Mouse (Mus musculus) kidney, adult 2 months (tissue): ENCODE measurements around the gene Sepsecs. TPM values are rescaled to one million over a fixed set of nuclear protein-coding genes. Genes with fewer than 3 reads are reported as not detected.
A peak's percentile ranks its signal among the peaks of the same experiment; 100 is the strongest.

ENCODE experiments used
- DNase-seq: peaks from one replicate; pipeline ENCODE4 v3.0.0; 2021
- H3K27ac ChIP-seq: fragments of 200-500 bp; 2 replicates; pipeline ENCODE4 v1.5.1; 2012; ENCODE audit warnings: low read depth, low read length, control low read depth, inconsistent platforms; ENCODE audit not compliant: insufficient read depth
- H3K27me3 ChIP-seq: fragments of 200-500 bp; replicated peaks from 2 replicates; pipeline ENCODE4 v1.6.1; 2012; ENCODE audit warnings: mild to moderate bottlenecking, moderate library complexity, low read length, inconsistent platforms; ENCODE audit not compliant: control insufficient read depth, insufficient read depth
- H3K36me3 ChIP-seq: fragments of 200-500 bp; 2 replicates; pipeline ENCODE4 v1.6.1; 2012; ENCODE audit warnings: mild to moderate bottlenecking, moderate library complexity, low read length, inconsistent platforms; ENCODE audit not compliant: control insufficient read depth, insufficient read depth
- H3K4me1 ChIP-seq: fragments of 200-500 bp; 2 replicates; pipeline ENCODE4 v1.6.1; 2011; ENCODE audit warnings: low read length; ENCODE audit not compliant: control insufficient read depth, insufficient read depth
- H3K4me3 ChIP-seq: fragments of 200-500 bp; 2 replicates; pipeline ENCODE4 v1.5.1; 2011; ENCODE audit warnings: mild to moderate bottlenecking, low read depth, low read length, control low read depth; ENCODE audit not compliant: insufficient read depth
- CTCF ChIP-seq: fragments of 200-500 bp; conservative IDR thresholded peaks from 2 replicates; pipeline ENCODE4 v1.5.1; 2011; ENCODE audit warnings: low read depth, mild to moderate bottlenecking, control low read depth, low read length, moderate library complexity, mixed read lengths; ENCODE audit not compliant: insufficient read depth, insufficient read length
- POLR2A ChIP-seq: fragments of 200-500 bp; IDR thresholded peaks from one replicate; pipeline ENCODE4 v1.6.1; 2011; ENCODE audit warnings: low read depth, low read length, control low read depth
- WGBS: fragments of 180-500 bp; shearing (Covaris S2); methylation state at CpG from one replicate; pipeline ENCODE4 v1.1.7; 2018; 5-methylcytosine and 5-hydroxymethylcytosine counted together
- polyA plus RNA-seq: library from polyadenylated mRNA; depleted of rRNA; stranded (reverse); fragments of >200 nt; gene quantifications from 2 replicates; pipeline ENCODE4 v1.2.3, GENCODE M21; 2012

The Sepsecs gene
- polyA plus RNA-seq, 1 experiment, result 11.9 TPM

DNA sequence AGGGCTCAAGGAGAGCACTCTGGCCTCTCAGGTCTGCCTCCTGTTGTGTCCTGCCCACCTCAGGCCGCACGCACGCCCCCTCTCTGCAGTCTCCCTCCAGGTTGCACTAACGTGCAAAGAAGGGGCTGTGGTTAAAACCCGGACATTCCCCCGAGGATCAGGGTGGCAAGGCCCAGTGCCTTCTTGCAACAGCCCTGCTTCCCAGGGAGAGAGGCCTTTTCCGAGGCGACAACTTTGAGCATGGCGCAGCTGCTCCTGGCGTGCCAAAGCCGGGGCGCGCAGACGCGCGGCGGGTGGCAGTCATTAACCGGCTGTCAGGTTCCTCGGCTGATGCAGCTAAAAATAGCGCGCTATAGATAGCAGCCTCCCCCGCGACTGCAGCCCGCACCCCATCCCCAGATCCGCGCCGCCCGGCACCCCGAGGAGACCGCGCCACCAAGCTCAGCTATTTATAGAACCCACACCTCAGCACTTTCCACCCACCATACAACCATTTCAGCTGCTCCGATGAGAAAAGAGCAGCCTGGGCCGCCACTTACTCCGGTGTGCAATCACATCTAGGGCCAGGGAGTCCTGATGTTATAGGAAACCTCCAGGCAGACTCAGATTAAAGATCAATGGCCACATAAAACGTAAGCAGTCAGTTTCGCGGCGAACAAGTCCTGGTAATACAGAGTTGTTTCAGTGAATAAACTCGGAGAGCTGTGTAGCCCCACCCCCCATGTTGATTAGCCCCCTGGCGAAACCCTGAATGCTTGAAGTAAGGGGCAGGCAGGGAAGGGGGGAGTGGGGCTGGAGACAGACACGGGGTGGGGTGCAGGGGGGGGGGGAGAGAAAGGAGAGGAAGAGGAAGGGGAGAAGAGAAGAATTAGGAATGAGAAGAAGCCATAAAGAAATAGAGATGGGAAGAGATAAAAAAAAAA is 50.9 kb downstream of the Sepsecs start:
- no peaks in the 10 kb centered on the region for H3K27me3 ChIP-seq
- H3K36me3 ChIP-seq, result no peaks in the 10 kb centered on the region
- TF ChIP-seq CTCF, result no peak
- no peak for TF ChIP-seq POLR2A
- peak overlapping the region; percentile 11; the same call in 1 of the 2 replicates for H3K4me3 ChIP-seq
- no peak overlapping the region for H3K27ac ChIP-seq
- WGBS, result 5% methylated on average over 41 of the region's 41 CpGs
- no peaks in the 10 kb centered on the region for H3K4me1 ChIP-seq
- no peak for DNase-seq

DNA sequence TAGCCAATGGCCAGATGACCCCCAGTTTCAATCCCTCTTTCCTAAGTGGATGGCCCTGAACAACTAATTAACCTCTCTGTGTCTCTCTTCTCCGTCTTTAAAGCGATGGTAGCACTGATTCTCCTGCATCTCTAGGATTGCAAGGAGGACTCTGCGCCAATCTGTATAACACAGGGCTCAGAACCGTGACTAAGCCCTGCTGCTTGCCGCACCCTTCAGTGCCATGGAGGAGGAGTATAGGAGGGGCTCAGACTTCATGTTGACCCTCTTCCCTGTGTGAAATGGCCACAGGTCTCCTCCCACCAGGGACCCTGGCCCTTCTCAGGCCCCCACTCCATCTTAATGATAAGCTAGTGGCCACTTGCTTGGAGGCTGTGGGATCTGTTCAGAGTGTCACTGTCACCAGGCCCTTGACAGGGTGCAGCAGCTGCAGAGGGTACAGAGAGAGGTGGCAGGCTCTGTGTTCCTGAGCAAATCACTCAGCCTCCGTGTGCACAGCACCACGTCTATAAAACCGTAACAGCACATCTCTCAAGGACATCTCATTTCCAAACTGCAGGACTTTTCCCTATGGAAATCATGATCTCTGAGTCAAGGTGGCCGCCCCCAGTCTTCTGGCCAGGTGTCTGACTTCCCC is 51.7 kb downstream of the Sepsecs start:
- no peak for DNase-seq
- Histone ChIP-seq H3K4me3 (no peak overlapping the region), H3K36me3 (no peaks in the 10 kb centered on the region), H3K27ac (no peak overlapping the region), H3K4me1 (no peaks in the 10 kb centered on the region), H3K27me3 (no peaks in the 10 kb centered on the region)
- 79% methylated on average over 9 of the region's 9 CpGs for WGBS
- TF ChIP-seq POLR2A, result no peak
- TF ChIP-seq CTCF, result no peak

DNA sequence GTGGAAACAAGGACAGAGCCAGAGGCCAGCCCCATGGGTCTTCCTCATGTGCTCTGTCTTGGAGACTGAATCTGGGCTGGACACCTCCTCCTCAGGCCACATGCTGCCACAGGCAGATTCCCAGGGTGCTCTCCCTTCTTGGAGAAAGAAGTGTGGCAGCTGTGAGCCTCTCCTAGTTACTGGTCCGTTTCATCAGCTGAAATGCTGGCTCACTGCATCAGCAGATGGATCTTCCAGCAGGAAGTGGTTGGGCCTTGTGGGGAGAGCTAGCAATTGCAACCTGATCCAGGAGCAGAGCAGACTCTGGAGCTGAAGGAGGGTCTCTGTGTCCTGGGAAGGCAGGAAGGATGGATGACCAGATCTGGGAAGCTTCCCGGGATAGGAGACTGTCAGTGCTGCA is 53.0 kb downstream of the Sepsecs start:
- Histone ChIP-seq H3K27me3 (no peaks in the 10 kb centered on the region), H3K4me3 (no peak overlapping the region), H3K36me3 (no peaks in the 10 kb centered on the region), H3K4me1 (no peaks in the 10 kb centered on the region), H3K27ac (no peak overlapping the region)
- DNase-seq, result no peak
- TF ChIP-seq CTCF (no peak), POLR2A (no peak)
- 28% methylated on average over 2 of the region's 2 CpGs for WGBS

DNA sequence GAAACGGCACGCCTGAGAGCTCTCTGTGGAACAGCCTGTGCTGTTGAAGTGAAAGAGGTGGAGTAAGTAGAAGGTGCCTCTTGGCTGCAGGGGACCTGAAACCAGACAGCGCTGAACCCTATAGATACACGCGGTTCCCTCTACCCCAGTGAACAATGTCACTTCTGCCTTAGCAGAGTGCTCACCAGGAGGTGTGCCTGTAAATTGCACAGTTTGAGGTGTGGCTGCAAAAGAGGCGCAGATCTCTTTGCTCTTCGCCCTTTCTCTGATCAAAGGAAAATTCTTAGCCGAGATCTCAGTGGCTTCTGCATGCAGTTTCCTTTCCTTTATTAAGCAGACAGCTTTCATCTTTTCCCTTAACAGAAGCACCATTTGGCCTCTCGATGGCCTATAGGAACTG is 54.1 kb downstream of the Sepsecs start:
- Histone ChIP-seq H3K27ac (no peak overlapping the region), H3K4me1 (no peaks in the 10 kb centered on the region), H3K27me3 (no peaks in the 10 kb centered on the region), H3K36me3 (no peaks in the 10 kb centered on the region), H3K4me3 (no peak overlapping the region)
- TF ChIP-seq POLR2A (no peak), CTCF (no peak)
- 65% methylated on average over 9 of the region's 9 CpGs for WGBS
- no peak for DNase-seq

DNA sequence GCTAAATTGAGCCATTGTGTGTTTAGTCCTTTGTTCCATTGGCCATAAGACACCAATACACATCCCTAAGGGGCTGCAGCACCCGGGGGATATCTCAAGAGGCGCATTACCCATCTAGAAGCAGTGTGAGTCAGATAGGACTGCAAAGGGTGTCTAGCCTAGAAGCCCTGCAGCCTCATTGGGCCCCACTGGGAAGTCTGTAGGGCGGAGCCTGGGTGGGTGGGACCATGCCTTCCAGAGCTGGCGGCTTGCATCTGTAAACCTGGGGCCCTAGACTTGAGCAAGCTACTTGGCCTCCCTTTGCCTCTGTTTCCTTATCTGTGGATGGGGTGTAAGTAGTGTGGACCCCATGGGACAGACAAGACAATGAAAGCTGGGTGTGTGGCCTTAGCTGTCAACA is 54.8 kb downstream of the Sepsecs start:
- Histone ChIP-seq H3K27ac (no peak overlapping the region), H3K4me3 (no peak overlapping the region), H3K4me1 (no peaks in the 10 kb centered on the region), H3K27me3 (no peaks in the 10 kb centered on the region), H3K36me3 (no peaks in the 10 kb centered on the region)
- no peak for TF ChIP-seq CTCF
- no peak for TF ChIP-seq POLR2A
- no peak for DNase-seq
- 89% methylated on average over 4 of the region's 4 CpGs for WGBS

DNA sequence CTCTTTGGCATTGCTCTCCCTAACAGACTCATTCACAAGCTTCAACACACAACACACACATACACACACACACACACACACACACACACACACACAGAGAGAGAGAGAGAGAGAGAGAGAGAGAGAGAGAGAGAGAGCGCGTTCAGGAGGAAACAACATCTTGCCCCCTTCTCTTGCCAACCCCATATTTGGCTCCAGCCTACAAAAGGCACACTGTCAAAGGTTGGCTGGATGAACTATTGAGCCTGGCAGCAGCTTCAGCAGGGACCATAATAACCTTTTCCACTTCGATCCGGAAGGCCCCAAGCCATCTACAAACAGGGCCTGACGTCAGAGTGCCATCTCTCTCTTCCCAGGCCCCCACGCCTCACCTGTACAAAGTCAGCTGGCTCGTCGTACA is 56.7 kb downstream of the Sepsecs start:
- no peak for DNase-seq
- TF ChIP-seq CTCF (no peak), POLR2A (no peak)
- H3K36me3 ChIP-seq, result no peaks in the 10 kb centered on the region
- no peak overlapping the region for H3K4me3 ChIP-seq
- H3K27ac ChIP-seq, result no peak overlapping the region
- H3K4me1 ChIP-seq, result no peaks in the 10 kb centered on the region
- 91% methylated on average over 8 of the region's 8 CpGs for WGBS
- H3K27me3 ChIP-seq, result no peaks in the 10 kb centered on the region

DNA sequence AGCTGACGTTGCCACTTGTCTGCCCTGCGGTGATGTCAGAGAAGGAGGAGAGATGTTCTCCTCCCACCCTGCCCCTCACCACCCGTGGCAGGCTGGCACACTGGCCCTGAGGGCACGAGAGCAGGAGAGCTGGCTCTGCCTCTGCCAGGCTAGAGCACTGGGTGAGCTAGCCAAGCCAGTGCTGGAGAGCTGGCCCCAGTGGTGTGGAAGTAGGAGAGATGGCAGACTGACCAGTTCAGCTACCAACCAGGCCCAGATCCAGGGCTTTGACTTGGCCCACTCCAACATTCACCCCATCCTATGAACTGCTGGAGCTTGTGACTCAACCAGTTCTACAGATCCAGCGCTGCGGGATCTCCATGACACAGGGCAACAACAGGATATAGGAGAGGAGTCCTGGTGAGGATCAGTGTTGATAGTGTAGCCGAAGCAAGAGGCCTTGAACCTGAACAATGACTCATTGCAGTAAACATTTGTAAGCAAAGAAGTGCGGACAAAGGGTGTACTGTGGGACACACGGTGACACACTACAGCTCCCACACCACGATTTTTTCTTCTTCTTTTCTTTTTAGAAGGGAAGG is 58.1 kb downstream of the Sepsecs start:
- no peaks in the 10 kb centered on the region for H3K36me3 ChIP-seq
- H3K27ac ChIP-seq, result no peak overlapping the region
- H3K4me3 ChIP-seq, result no peak overlapping the region
- no peaks in the 10 kb centered on the region for H3K27me3 ChIP-seq
- DNase-seq, result no peak
- WGBS, result 76% methylated on average over 10 of the region's 10 CpGs
- no peaks in the 10 kb centered on the region for H3K4me1 ChIP-seq
- TF ChIP-seq POLR2A (no peak), CTCF (no peak)
